Mouse (Mus musculus) C2C12 (cell line): ENCODE data around the gene Dnajc6. TPM values are rescaled to one million over a fixed set of nuclear protein-coding genes. Genes with fewer than 3 reads are reported as not detected.

Experiments used
- H3K27me3 ChIP-seq: one replicate; pipeline ENCODE4 v1.6.1; 2011; ENCODE audit not compliant: control insufficient read depth, insufficient read depth, insufficient read length
- H3K36me3 ChIP-seq: one replicate; pipeline ENCODE4 v1.6.1; 2011; ENCODE audit not compliant: control insufficient read depth, insufficient read depth
- H3K4me3 ChIP-seq: one replicate; pipeline ENCODE4 v1.5.1; 2011; ENCODE audit warnings: mild to moderate bottlenecking, control low read depth; ENCODE audit not compliant: poor library complexity, insufficient read depth, severe bottlenecking
- H3K79me2 ChIP-seq: one replicate; pipeline ENCODE4 v1.6.1; 2011; ENCODE audit not compliant: control insufficient read depth, insufficient read depth
- H3K79me3 ChIP-seq: one replicate; pipeline ENCODE4 v1.6.1; 2011; ENCODE audit warnings: low read depth, control low read depth
- H3ac ChIP-seq: one replicate; pipeline ENCODE3; 2011; ENCODE audit warnings: low read depth; ENCODE audit not compliant: control insufficient read depth, insufficient read length
- FOSL1 ChIP-seq: IDR thresholded peaks from one replicate; pipeline ENCODE4 v1.8.0; 2011; ENCODE audit warnings: mild to moderate bottlenecking, low read length; ENCODE audit not compliant: poor library complexity, insufficient read depth, severe bottlenecking
- MYOD1 ChIP-seq: IDR thresholded peaks from one replicate; pipeline ENCODE4 v1.6.1; 2011; ENCODE audit warnings: low read depth; ENCODE audit not compliant: control insufficient read depth, insufficient read length
- USF1 ChIP-seq: IDR thresholded peaks from one replicate; pipeline ENCODE4 v1.6.1; 2011; ENCODE audit warnings: low read depth, mild to moderate bottlenecking, control low read depth, moderate library complexity
- polyA plus RNA-seq: library from polyadenylated mRNA; unstranded; fragments of >200 nt; fragmentation: generic; extraction: Trizol; gene quantifications from one replicate; pipeline ENCODE4 v1.2.1, GENCODE M21; 2012; ENCODE audit warnings: missing spikeins

The Dnajc6 gene
- polyA plus RNA-seq, 1 experiment, result not detected

GRCm38 (mm10) chr4:101689645-101690044, 193.2 kb downstream of the Dnajc6 start:
- no peaks in the 10 kb centered on the region for H3K79me3 ChIP-seq
- H3K36me3 ChIP-seq, result no peaks in the 10 kb centered on the region
- H3K79me2 ChIP-seq, result no peaks in the 10 kb centered on the region
- no peaks in the 10 kb centered on the region for H3K27me3 ChIP-seq
- H3K4me3 ChIP-seq, result no peak overlapping the region
- no peak overlapping the region for H3ac ChIP-seq
- TF ChIP-seq USF1 (no peak), MYOD1 (no peak), FOSL1 (no peak)

Other genes starting within 250 kb of the Dnajc6 start
- 26.1 TPM for gene Jak1, start 231.4 kb upstream of the Dnajc6 start, polyA plus RNA-seq
- 0.25 TPM for gene Ak4, start 77.4 kb upstream of the Dnajc6 start, polyA plus RNA-seq
- gene Leprot, start 151.1 kb downstream of the Dnajc6 start, polyA plus RNA-seq, result 41.2 TPM
- 0.15 TPM for gene Lepr, start 220.8 kb downstream of the Dnajc6 start, polyA plus RNA-seq